26 mouse cellular contexts compared by ENCODE assay signal in genomic region chr17:17454573-17454972, GRCm38 (mm10).
"Had no signal": no experiment of that assay in that cellular context is flagged by ENCODE, and none has a peak within 500 bp of the region (broad histone marks: within the 10 kb centered on the region; RNA-seq: fewer than 3 reads in every experiment).

No protein-coding gene starts in this region.

- H3K27me3 ChIP-seq: heart, embryonic 12.5 days; hindbrain, embryonic 12.5 days; hindbrain, embryonic 15.5 days; kidney, embryonic 15.5 days; limb, embryonic 13.5 days; limb, embryonic 15.5 days; liver, embryonic 12.5 days had no signal

- H3K27ac ChIP-seq: heart, embryonic 10.5 days; hindbrain, embryonic 10.5 days; hindbrain, embryonic 12.5 days; hindbrain, embryonic 15.5 days; hindbrain, postnatal 0 days; kidney, embryonic 15.5 days; kidney, postnatal 0 days; limb, embryonic 13.5 days; limb, embryonic 15.5 days; liver, embryonic 12.5 days; liver, embryonic 14.5 days had no signal

- ATAC-seq: hindbrain, postnatal 0 days; intestine, embryonic 16.5 days; liver, embryonic 12.5 days had no signal

- DNase-seq: gastrocnemius, postnatal 14 days; gastrocnemius, postnatal 36 days; heart, adult 18-20 months; heart, postnatal 10 days; heart, postnatal 4 days; kidney, adult 11 months; kidney, adult 2 months; kidney, adult 9 months; kidney, postnatal 14 days; kidney, postnatal 36 days; layer of hippocampus, adult 9-11 months; layer of hippocampus, postnatal 36 days; left cerebral cortex, postnatal 4 days had no signal

- H3K36me3 ChIP-seq: heart, embryonic 10.5 days; heart, embryonic 12.5 days; hindbrain, embryonic 12.5 days; hindbrain, embryonic 15.5 days; kidney, embryonic 15.5 days; limb, embryonic 13.5 days; limb, embryonic 15.5 days; liver, embryonic 12.5 days had no signal

- H3K4me1 ChIP-seq: hindbrain, embryonic 12.5 days; limb, embryonic 15.5 days; liver, embryonic 12.5 days had no signal

- H3K4me2 ChIP-seq: heart, embryonic 12.5 days; hindbrain, embryonic 12.5 days; hindbrain, embryonic 15.5 days; kidney, embryonic 15.5 days; limb, embryonic 13.5 days; limb, embryonic 15.5 days; liver, embryonic 12.5 days had no signal

- H3K9me3 ChIP-seq: heart, embryonic 10.5 days; heart, embryonic 12.5 days; hindbrain, embryonic 10.5 days; hindbrain, embryonic 12.5 days; hindbrain, embryonic 15.5 days; kidney, embryonic 15.5 days; limb, embryonic 13.5 days; limb, embryonic 15.5 days; liver, embryonic 12.5 days had no signal

- H3K4me3 ChIP-seq: heart, embryonic 10.5 days; heart, embryonic 12.5 days; hindbrain, embryonic 10.5 days; hindbrain, embryonic 12.5 days; hindbrain, embryonic 15.5 days; kidney, embryonic 15.5 days; limb, embryonic 13.5 days; limb, embryonic 15.5 days; liver, embryonic 12.5 days had no signal

- H3K9ac ChIP-seq: heart, embryonic 12.5 days; hindbrain, embryonic 12.5 days; hindbrain, embryonic 15.5 days; kidney, embryonic 15.5 days; limb, embryonic 13.5 days; limb, embryonic 15.5 days; liver, embryonic 12.5 days; liver, embryonic 14.5 days had no signal
